Mouse (Mus musculus) small intestine, adult 2 months (tissue): ENCODE measurements around the gene Actg1. TPM values are rescaled to one million over a fixed set of nuclear protein-coding genes. Genes with fewer than 3 reads are reported as not detected.
A peak's percentile ranks its signal among the peaks of the same experiment; 100 is the strongest.

ENCODE experiments used
- H3K27ac ChIP-seq: fragments of 200-500 bp; 2 replicates; pipeline ENCODE4 v1.5.1; 2012; ENCODE audit warnings: low read depth, low read length, control low read depth, inconsistent platforms; ENCODE audit not compliant: insufficient read depth
- H3K27me3 ChIP-seq: fragments of 200-500 bp; 2 replicates; pipeline ENCODE4 v1.6.1; 2012; ENCODE audit warnings: mild to moderate bottlenecking, moderate library complexity, low read length, inconsistent platforms; ENCODE audit not compliant: control insufficient read depth, insufficient read depth
- H3K36me3 ChIP-seq: fragments of 200-500 bp; 2 replicates; pipeline ENCODE4 v1.6.1; 2012; ENCODE audit warnings: mild to moderate bottlenecking, low read length, control low read depth, inconsistent platforms; ENCODE audit not compliant: control insufficient read depth, insufficient read depth
- H3K4me1 ChIP-seq: fragments of 200-500 bp; 2 replicates; pipeline ENCODE4 v1.6.1; 2012; ENCODE audit warnings: low read length, inconsistent platforms, mixed read lengths; ENCODE audit not compliant: control insufficient read depth, insufficient read depth, insufficient read length
- H3K4me3 ChIP-seq: fragments of 200-500 bp; 2 replicates; pipeline ENCODE4 v1.5.1; 2012; ENCODE audit warnings: low read depth, mild to moderate bottlenecking, control low read depth, inconsistent platforms, low read length, moderate library complexity
- CTCF ChIP-seq: fragments of 200-500 bp; IDR thresholded peaks from 2 replicates; pipeline ENCODE4 v1.5.1; 2012; ENCODE audit warnings: low read depth, mild to moderate bottlenecking, control low read depth, inconsistent platforms, low read length, moderate library complexity, mixed read lengths; ENCODE audit not compliant: insufficient replicate concordance, insufficient read length; ENCODE audit errors: extremely low read depth
- POLR2A ChIP-seq: fragments of 200-500 bp; IDR thresholded peaks from 2 replicates; pipeline ENCODE4 v1.6.1; 2012; ENCODE audit warnings: low read depth, mild to moderate bottlenecking, control low read depth, inconsistent platforms, low read length, moderate library complexity
- WGBS: fragments of 180-500 bp; shearing (Covaris S2); methylation state at CpG from one replicate; pipeline ENCODE4 v1.1.7; 2018; 5-methylcytosine and 5-hydroxymethylcytosine counted together
- polyA plus RNA-seq: library from polyadenylated mRNA; depleted of rRNA; stranded (reverse); fragments of >200 nt; gene quantifications from 2 replicates; pipeline ENCODE4 v1.2.3, GENCODE M21; 2012

Actg1 gene
- polyA plus RNA-seq, 1 experiment: 1,318 TPM

- H3K4me3 ChIP-seq: no peak overlapping the region
- no peak overlapping the region for H3K27ac ChIP-seq
- WGBS: 19% methylated on average over 8 of the region's 8 CpGs
- H3K27me3 ChIP-seq: no peaks in the 10 kb centered on the region
- peaks cover 8% of the 10 kb centered on the region; the same call in 1 of the 2 replicates for H3K4me1 ChIP-seq
- H3K36me3 ChIP-seq: no peaks in the 10 kb centered on the region
- TF ChIP-seq CTCF (no peak), POLR2A (no peak)
Measured at GRCm38 (mm10) chr11:120360062-120360461, 11.7 kb upstream of the Actg1 start.

GRCm38 (mm10) chr11:120359391-120359790, 11.0 kb upstream of the Actg1 start:
- WGBS: 84% methylated on average over 6 of the region's 6 CpGs
- no peaks in the 10 kb centered on the region for H3K27me3 ChIP-seq
- H3K36me3 ChIP-seq: no peaks in the 10 kb centered on the region
- H3K4me3 ChIP-seq: no peak overlapping the region
- H3K4me1 ChIP-seq: peaks cover 12% of the 10 kb centered on the region; the same call in 1 of the 2 replicates
- H3K27ac ChIP-seq: no peak overlapping the region
- TF ChIP-seq POLR2A (no peak), CTCF (no peak)

GRCm38 (mm10) chr11:120357791-120358401, 9.6 kb upstream of the Actg1 start:
- WGBS: 35% methylated on average over 10 of the region's 10 CpGs
- TF ChIP-seq POLR2A: no peak
- no peak overlapping the region for H3K27ac ChIP-seq

GRCm38 (mm10) chr11:120356900-120357299, 8.6 kb upstream of the Actg1 start:
- H3K4me1 ChIP-seq: peaks cover 30% of the 10 kb centered on the region
- TF ChIP-seq POLR2A: no peak
- no peak for TF ChIP-seq CTCF

More at GRCm38 (mm10) chr11:120357791-120358401, 9.6 kb upstream of the Actg1 start:
- H3K36me3 ChIP-seq: no peaks in the 10 kb centered on the region
- no peaks in the 10 kb centered on the region for H3K27me3 ChIP-seq
- H3K4me1 ChIP-seq: peaks cover 24% of the 10 kb centered on the region
- H3K4me3 ChIP-seq: no peak overlapping the region

GRCm38 (mm10) chr11:120356319-120356840, 8.0 kb upstream of the Actg1 start:
- 92% methylated on average over 15 of the region's 15 CpGs for WGBS

More at GRCm38 (mm10) chr11:120356900-120357299, 8.6 kb upstream of the Actg1 start:
- WGBS: 96% methylated on average over 4 of the region's 4 CpGs
- H3K27me3 ChIP-seq: no peaks in the 10 kb centered on the region
- no peak overlapping the region for H3K4me3 ChIP-seq
- H3K36me3 ChIP-seq: no peaks in the 10 kb centered on the region
- no peak overlapping the region for H3K27ac ChIP-seq

GRCm38 (mm10) chr11:120355277-120356039, 7.1 kb upstream of the Actg1 start:
- WGBS: 46% methylated on average over 5 of the region's 5 CpGs
- TF ChIP-seq CTCF: no peak
- no peak for TF ChIP-seq POLR2A
- Histone ChIP-seq H3K27me3 (no peaks in the 10 kb centered on the region), H3K36me3 (no peaks in the 10 kb centered on the region), H3K4me1 (peaks cover 41% of the 10 kb centered on the region), H3K27ac (0 out of 2 replicates have a peak overlapping the region, but pooled peaks have one; percentile 18), H3K4me3 (no peak overlapping the region)

More at GRCm38 (mm10) chr11:120356319-120356840, 8.0 kb upstream of the Actg1 start:
- H3K27ac ChIP-seq: no peak overlapping the region
- no peaks in the 10 kb centered on the region for H3K27me3 ChIP-seq
- no peak overlapping the region for H3K4me3 ChIP-seq
- TF ChIP-seq CTCF (no peak), POLR2A (no peak)
- H3K36me3 ChIP-seq: no peaks in the 10 kb centered on the region
- peaks cover 33% of the 10 kb centered on the region for H3K4me1 ChIP-seq
